ENCODE assay signal across 26 mouse cellular contexts in the genomic region with DNA sequence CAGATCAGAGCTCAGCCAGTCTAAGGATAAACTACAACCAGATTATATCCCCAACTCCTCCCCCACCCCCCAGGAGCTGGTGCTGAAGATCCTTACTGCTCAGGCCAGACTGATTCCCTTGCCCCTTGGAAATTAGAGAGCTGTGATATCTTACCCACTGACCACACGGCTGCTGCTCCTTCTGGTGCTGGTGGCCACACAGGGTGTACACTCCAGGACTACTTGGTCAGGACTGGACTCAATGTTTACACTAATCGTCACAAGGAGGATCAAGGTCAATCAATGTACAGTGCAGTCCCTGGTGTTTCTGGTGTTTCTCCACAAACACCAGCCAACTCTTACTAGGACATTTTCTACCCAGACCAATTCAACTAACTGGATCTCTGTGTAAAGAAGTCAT. TPM values are rescaled to one million over a fixed set of nuclear protein-coding genes. Genes with fewer than 3 reads are reported as not detected.
DNase-seq lines count a peak whose midpoint lies in the region; ATAC-seq lines count a peak whose summit lies in the region.
"Had no signal": no experiment of that assay in that cellular context is flagged by ENCODE, and none has a peak within 500 bp of the region (broad histone marks: within the 10 kb centered on the region; RNA-seq: fewer than 3 reads in every experiment).

No protein-coding gene starts in this region.

- no peaks in the 10 kb centered on the region; the same call in 1 of the 2 replicates for H3K27me3 ChIP-seq in liver, embryonic 12.5 days (replicated peaks)
- H3K27me3 ChIP-seq in stomach, embryonic 16.5 days (ENCODE audit: control insufficient read depth, insufficient read depth, low read length): no peaks in the 10 kb centered on the region
- H3K27me3 ChIP-seq: embryonic facial prominence, embryonic 12.5 days; embryonic facial prominence, embryonic 15.5 days; forebrain, embryonic 12.5 days; forebrain, embryonic 15.5 days; Patski had no signal

- peak; percentile 76 for DNase-seq in heart, adult 11 months
- no peak for DNase-seq in heart, postnatal 25 days (ENCODE audit: low spot score)
- DNase-seq in liver: no peak
- no peak for DNase-seq in layer of hippocampus, adult 9-11 months
- no peak for DNase-seq in heart, adult 18-20 months
- DNase-seq: adrenal gland, postnatal 10 days; adrenal gland, postnatal 36 days; cerebellum, adult 11 months; cerebellum, adult 2 months; cerebellum, adult 9-11 months; cerebellum, postnatal 25 days; gastrocnemius, postnatal 25 days; heart, postnatal 36 days had no signal

- H3K27ac ChIP-seq in liver, embryonic 12.5 days: peak overlapping the region; percentile 30; the same call in 1 of the 2 replicates
- H3K27ac ChIP-seq in macrophage: peak overlapping the region; percentile 66
- peak overlapping the region; percentile 37; the same call in 1 of the 2 replicates for H3K27ac ChIP-seq in stomach, embryonic 16.5 days (ENCODE audit: low read length)
- H3K27ac ChIP-seq: embryonic facial prominence, embryonic 12.5 days; embryonic facial prominence, embryonic 15.5 days; forebrain, embryonic 12.5 days; forebrain, embryonic 15.5 days; hindbrain, embryonic 10.5 days; hindbrain, embryonic 14.5 days; hindbrain, postnatal 0 days had no signal

- peaks cover 13% of the 10 kb centered on the region for H3K79me2 ChIP-seq in macrophage (ENCODE audit: inconsistent target)

- H3K36me3 ChIP-seq in liver, embryonic 12.5 days: no peaks in the 10 kb centered on the region
- no peaks in the 10 kb centered on the region for H3K36me3 ChIP-seq in macrophage (ENCODE audit: inconsistent target)
- no peaks in the 10 kb centered on the region for H3K36me3 ChIP-seq in stomach, embryonic 16.5 days (ENCODE audit: control insufficient read depth, insufficient read depth, low read length)
- H3K36me3 ChIP-seq: embryonic facial prominence, embryonic 12.5 days; embryonic facial prominence, embryonic 15.5 days; forebrain, embryonic 12.5 days; forebrain, embryonic 15.5 days; hindbrain, embryonic 10.5 days had no signal

- H3K4me3 ChIP-seq in liver, embryonic 12.5 days: no peak overlapping the region
- no peak overlapping the region for H3K4me3 ChIP-seq in macrophage (ENCODE audit: inconsistent target)
- H3K4me3 ChIP-seq in stomach, embryonic 16.5 days (replicated peaks; ENCODE audit: low read length): no peak overlapping the region
- H3K4me3 ChIP-seq: embryonic facial prominence, embryonic 12.5 days; embryonic facial prominence, embryonic 15.5 days; erythroblast, embryonic 14.5 days; forebrain, embryonic 12.5 days; forebrain, embryonic 15.5 days; hindbrain, embryonic 10.5 days had no signal

- no peak for ATAC-seq in liver, embryonic 12.5 days
- ATAC-seq in stomach, embryonic 16.5 days (ENCODE audit: insufficient read depth, low FRiP score): no peak
- ATAC-seq: forebrain, embryonic 15.5 days; hindbrain, postnatal 0 days; Patski had no signal

- intact Hi-C loops in heart, postnatal 25 days (cut with DNase I): no loop called here

- 51% methylated on average over 2 of the region's 2 CpGs for WGBS in liver, embryonic 12.5 days (ENCODE audit: insufficient replicate concordance)
- 89% methylated on average over 2 of the region's 2 CpGs for WGBS in macrophage (ENCODE audit: missing documents)
- WGBS in stomach, embryonic 16.5 days: 55% methylated on average over 2 of the region's 2 CpGs

- no peak overlapping the region for H3K9ac ChIP-seq in liver, embryonic 12.5 days
- no peak overlapping the region for H3K9ac ChIP-seq in stomach, embryonic 16.5 days (ENCODE audit: low read length)
- H3K9ac ChIP-seq: embryonic facial prominence, embryonic 12.5 days; embryonic facial prominence, embryonic 15.5 days; forebrain, embryonic 12.5 days; forebrain, embryonic 15.5 days; hindbrain, embryonic 14.5 days had no signal

- H3K4me2 ChIP-seq in liver, embryonic 12.5 days: no peak overlapping the region
- no peak overlapping the region for H3K4me2 ChIP-seq in stomach, embryonic 16.5 days (ENCODE audit: low read depth, low read length)
- H3K4me2 ChIP-seq: embryonic facial prominence, embryonic 12.5 days; embryonic facial prominence, embryonic 15.5 days; forebrain, embryonic 12.5 days; forebrain, embryonic 15.5 days; heart, embryonic 11.5 days; hindbrain, embryonic 14.5 days had no signal

- no peaks in the 10 kb centered on the region for H3K9me3 ChIP-seq in liver, embryonic 12.5 days (replicated peaks)
- H3K9me3 ChIP-seq in stomach, embryonic 16.5 days (replicated peaks; ENCODE audit: control insufficient read depth, low read length): no peaks in the 10 kb centered on the region
- H3K9me3 ChIP-seq: embryonic facial prominence, embryonic 12.5 days; embryonic facial prominence, embryonic 15.5 days; forebrain, embryonic 12.5 days; forebrain, embryonic 15.5 days; hindbrain, embryonic 10.5 days had no signal

- H3K4me1 ChIP-seq in liver, embryonic 12.5 days: peaks cover 49% of the 10 kb centered on the region
- H3K4me1 ChIP-seq in stomach, embryonic 16.5 days (ENCODE audit: control insufficient read depth, insufficient read depth, low read length): peaks cover 4% of the 10 kb centered on the region

RNA-seq across cellular contexts. Expression of gene Abcc1, which starts 3.5 kb away (rescaled TPM):
- total RNA-seq in heart, postnatal 25 days (2021): 10 to 100 TPM; 19.0 to 26.9 TPM
- polyA plus RNA-seq in liver, embryonic 12.5 days (2016; fragmentation: Nextera tagmentation; extraction: Ambion mirVana): 6.2 and 6.6 TPM in 2 replicates
- total RNA-seq in macrophage (2018; cell fraction: chromatin; rRNA removed): 100 to 1,000 TPM; 106 to 796 (median 207) TPM
- total RNA-seq in macrophage (2018; cell fraction: cytosol; rRNA removed): 10 to 100 TPM; 13.3 to 51.1 (median 29.1) TPM
- 100 to 1,000 TPM in 16 of 26 experiments, 10 to 100 TPM in 10; 47.2 to 324 (median 121) TPM for total RNA-seq in macrophage (2018; cell fraction: nucleus; rRNA removed)
- 19.8 to 46.6 TPM (median 31.3 TPM) in 3 replicates for polyA plus RNA-seq in macrophage (2018)
- 13.6 and 14.3 TPM in 2 replicates for polyA plus RNA-seq in stomach, embryonic 16.5 days (2015; fragmentation: Nextera tagmentation; extraction: Ambion mirVana)
- total RNA-seq in heart, adult 18-20 months (2021): 10 to 100 TPM; 14.8 to 17.6 TPM

RNA-seq across cellular contexts. Expression of gene Fopnl, which starts 40.7 kb away (rescaled TPM):
- 10 to 100 TPM; 60.0 to 63.6 TPM for total RNA-seq in heart, postnatal 25 days (2021)
- polyA plus RNA-seq in liver, embryonic 12.5 days (2016; fragmentation: Nextera tagmentation; extraction: Ambion mirVana): 81.9 and 85.5 TPM in 2 replicates
- total RNA-seq in macrophage (2018; cell fraction: chromatin; rRNA removed): 10 to 100 TPM in 23 of 26 experiments, 1 to 10 TPM in 3; 4.6 to 43.7 (median 18.2) TPM
- 10 to 100 TPM; 22.7 to 37.3 (median 32.0) TPM for total RNA-seq in macrophage (2018; cell fraction: cytosol; rRNA removed)
- total RNA-seq in macrophage (2018; cell fraction: nucleus; rRNA removed): 10 to 100 TPM in 23 of 26 experiments, 1 to 10 TPM in 3; 7.0 to 47.6 (median 23.3) TPM
- 27.5 to 50.0 TPM (median 40.9 TPM) in 3 replicates for polyA plus RNA-seq in macrophage (2018)
- 153 and 154 TPM in 2 replicates for polyA plus RNA-seq in stomach, embryonic 16.5 days (2015; fragmentation: Nextera tagmentation; extraction: Ambion mirVana)
- 10 to 100 TPM; 59.7 to 66.6 TPM for total RNA-seq in heart, adult 18-20 months (2021)
